Mouse (Mus musculus): Measurements from ENCODE around the gene Chst15. TPM values are rescaled to one million over a fixed set of nuclear protein-coding genes. Genes with fewer than 3 reads are reported as not detected.

Gene Chst15
- 10 to 100 TPM; 15.3 to 16.7 TPM for total RNA-seq (2021)

GRCm38 (mm10) chr7:132317036-132317541 lies at the start of gene Chst15:
TSS of gene Chst15 (minus strand) at chr7:132317228.
- intact Hi-C loops (cut with DNase I): loop anchor here (2.0 kb wide), 1 partner anchor 90 kb away; no protein-coding TSS in a partner anchor
- DNase-seq: peak; percentile 61 to 66

- intact Hi-C loops (cut with DNase I): no loop called here
- no peak for DNase-seq
Observed at GRCm38 (mm10) chr7:132365703-132366384, 48.8 kb upstream of the Chst15 start.

GRCm38 (mm10) chr7:132365111-132365510 lies 48.1 kb upstream of the Chst15 start:
- intact Hi-C loops (cut with DNase I): no loop called here
- DNase-seq: no peak

DNA sequence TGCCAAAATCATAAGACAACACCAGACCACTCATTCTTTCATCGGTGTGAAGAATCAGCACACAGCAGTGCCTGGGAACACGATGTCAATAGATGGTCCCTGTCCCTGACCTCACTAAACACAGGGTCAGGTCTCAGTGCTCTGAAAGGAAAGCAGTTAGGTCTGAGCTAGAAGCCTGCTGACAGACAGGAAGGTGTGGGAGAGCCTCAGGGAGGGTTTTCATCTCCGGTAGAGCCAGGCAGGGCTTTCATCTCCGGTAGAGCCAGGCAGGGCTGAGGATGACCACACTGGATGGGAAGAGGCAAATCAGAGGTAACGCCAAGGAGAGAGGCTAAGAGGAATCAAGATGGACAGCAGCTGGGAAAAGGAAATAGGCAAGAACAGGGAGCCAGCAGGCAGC lies 47.5 kb upstream of the Chst15 start:
- intact Hi-C loops (cut with DNase I): no loop called here
- DNase-seq: no peak

DNA sequence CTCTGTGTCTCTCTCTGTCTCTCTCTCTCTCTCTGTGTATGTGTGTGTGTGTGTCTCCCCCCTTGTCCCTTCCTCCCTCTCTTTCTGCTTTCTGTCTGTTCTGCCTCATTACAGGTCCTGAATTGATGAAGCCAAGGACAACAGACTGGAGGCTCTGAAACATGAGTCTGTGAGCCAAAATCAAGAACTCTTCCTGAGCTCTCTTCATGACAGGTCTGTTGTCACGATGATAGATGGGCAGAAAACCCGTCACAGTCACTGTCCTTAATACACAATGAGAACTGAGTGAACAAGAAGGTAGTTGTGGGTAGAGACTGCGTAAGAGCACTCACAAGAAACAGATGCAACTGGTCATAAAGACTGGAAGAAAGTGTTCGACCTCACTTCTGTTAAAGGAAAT lies 43.3 kb upstream of the Chst15 start:
- intact Hi-C loops (cut with DNase I): no loop called here
- no peak for DNase-seq

DNA sequence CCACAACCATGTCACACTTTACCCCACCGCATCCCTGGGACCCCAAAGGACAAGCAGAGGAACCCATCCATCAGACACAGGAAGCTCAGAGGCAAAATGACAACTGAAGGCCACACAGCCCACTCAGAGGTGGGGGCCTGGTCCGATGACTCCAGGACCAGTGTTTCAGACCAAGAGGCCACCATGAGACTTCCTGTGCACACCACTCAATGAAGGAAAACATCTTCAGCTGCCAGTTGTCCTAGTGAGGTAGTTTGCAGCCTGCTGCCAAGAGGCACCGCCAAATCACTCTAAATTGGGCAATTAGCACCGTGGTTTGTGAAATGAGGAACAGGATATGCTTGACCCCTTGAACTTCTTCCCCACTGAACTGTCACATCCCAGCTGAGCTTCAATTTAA lies 41.7 kb upstream of the Chst15 start:
- DNase-seq: no peak
- intact Hi-C loops (cut with DNase I): no loop called here

GRCm38 (mm10) chr7:132358250-132358649 lies 41.2 kb upstream of the Chst15 start:
- intact Hi-C loops (cut with DNase I): no loop called here
- DNase-seq: no peak

- intact Hi-C loops (cut with DNase I): no loop called here
- no peak for DNase-seq
Observed at GRCm38 (mm10) chr7:132357841-132358237, 40.8 kb upstream of the Chst15 start.

- no peak for DNase-seq
- intact Hi-C loops (cut with DNase I): no loop called here
Observed at GRCm38 (mm10) chr7:132356881-132357840, 40.1 kb upstream of the Chst15 start.

GRCm38 (mm10) chr7:132356185-132356584 lies 39.2 kb upstream of the Chst15 start:
- intact Hi-C loops (cut with DNase I): no loop called here
- no peak for DNase-seq

DNA sequence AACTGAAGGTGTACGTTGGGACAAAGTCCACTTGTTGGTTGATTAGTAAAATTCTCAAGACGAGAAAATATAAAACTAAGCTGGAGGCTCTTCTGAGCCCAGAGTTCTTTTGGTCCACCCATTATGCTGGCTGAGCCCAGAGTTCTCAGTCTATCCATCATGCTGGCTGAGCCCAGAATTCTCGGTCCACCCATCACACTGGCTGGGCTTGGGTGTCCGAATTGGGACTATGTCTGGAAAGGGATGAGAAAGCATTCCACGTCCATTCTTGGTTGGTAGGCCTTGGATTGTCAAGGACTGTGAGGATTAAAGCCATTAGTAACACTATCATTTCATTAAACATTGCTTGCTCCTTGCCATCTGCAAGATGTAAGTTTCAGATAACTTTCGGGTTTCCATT lies 38.7 kb upstream of the Chst15 start:
- intact Hi-C loops (cut with DNase I): no loop called here
- DNase-seq: no peak

DNA sequence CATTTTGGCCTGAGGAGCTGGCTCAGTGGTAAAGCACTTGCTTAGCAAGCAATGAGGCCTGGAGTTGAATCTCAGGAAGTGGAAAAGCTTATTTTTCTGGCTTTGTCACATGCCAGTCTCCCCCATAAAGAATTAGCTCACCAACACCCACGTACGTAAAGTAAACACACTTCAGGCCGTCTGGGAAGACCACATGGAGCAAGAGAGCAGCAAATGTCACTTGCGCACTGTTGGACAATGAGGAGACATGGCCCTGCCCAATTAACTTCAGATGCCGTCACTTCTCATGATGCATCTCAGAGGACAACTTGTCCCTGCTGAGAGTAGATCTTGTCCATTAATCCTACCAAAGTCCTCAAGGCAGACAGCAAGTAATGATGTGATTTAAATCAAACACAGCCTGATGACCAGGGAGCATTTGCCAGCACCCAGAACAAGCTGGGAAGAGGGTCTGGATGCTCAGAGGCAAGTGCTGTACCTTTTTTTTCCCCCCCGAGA lies 32.1 kb upstream of the Chst15 start:
- DNase-seq: no peak
- intact Hi-C loops (cut with DNase I): no loop called here

- peak; percentile 51 to 54 for DNase-seq
- intact Hi-C loops (cut with DNase I): no loop called here
Observed at GRCm38 (mm10) chr7:132347273-132348045, 30.4 kb upstream of the Chst15 start.

- intact Hi-C loops (cut with DNase I): no loop called here
- no peak for DNase-seq
Observed at GRCm38 (mm10) chr7:132345526-132346070, 28.6 kb upstream of the Chst15 start.

- intact Hi-C loops (cut with DNase I): no loop called here
Observed at GRCm38 (mm10) chr7:132344606-132345005, 27.6 kb upstream of the Chst15 start.

GRCm38 (mm10) chr7:132343900-132344299 lies 26.9 kb upstream of the Chst15 start:
- intact Hi-C loops (cut with DNase I): no loop called here
- no peak for DNase-seq

More at GRCm38 (mm10) chr7:132344606-132345005, 27.6 kb upstream of the Chst15 start:
- DNase-seq: no peak

GRCm38 (mm10) chr7:132343146-132343545 lies 26.1 kb upstream of the Chst15 start:
- intact Hi-C loops (cut with DNase I): no loop called here
- DNase-seq: no peak

GRCm38 (mm10) chr7:132339041-132339839 lies 22.2 kb upstream of the Chst15 start:
- intact Hi-C loops (cut with DNase I): loop anchor here (5.0 kb wide), 1 partner anchor 102 kb away; no protein-coding TSS in a partner anchor
- DNase-seq: no peak

DNA sequence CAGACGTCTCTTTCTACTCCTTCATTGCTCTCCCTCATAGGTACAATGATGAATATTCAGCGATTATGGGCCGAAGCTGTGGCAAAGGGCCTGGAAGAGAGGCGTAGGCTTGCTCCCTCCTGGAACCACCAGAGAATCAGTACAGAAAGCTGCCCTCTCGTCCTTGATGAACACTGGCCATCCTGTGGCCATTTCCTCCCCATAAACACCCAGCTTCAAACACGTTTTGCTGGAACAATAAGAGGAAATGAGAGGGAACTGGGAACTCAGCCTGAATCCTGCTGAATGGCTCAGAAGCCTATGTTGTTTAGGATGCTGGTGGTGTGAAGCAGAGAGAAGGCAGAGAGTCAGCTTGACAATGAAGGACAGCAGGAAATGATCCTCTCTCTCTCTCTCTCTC lies 21.3 kb upstream of the Chst15 start:
- DNase-seq: peak; percentile 37 to 49
- intact Hi-C loops (cut with DNase I): loop anchor here (5.0 kb wide), 1 partner anchor 101 kb away; no protein-coding TSS in a partner anchor

Measured in heart, postnatal 10 days (tissue).